Mouse (Mus musculus) c-Kit-positive CD71-positive TER-119-negative erythroid progenitor cells, embryonic 14.5 days (primary cell): Measurements from ENCODE around the gene Ccdc13.

Experiments
- DNase-seq: peaks from one replicate; pipeline ENCODE4 v3.0.0-alpha.2; 2013; ENCODE audit warnings: low read depth

Ccdc13 gene

GRCm38 (mm10) chr9:121846526-121847118 is 7.4 kb upstream of the Ccdc13 start:
- DNase-seq = no peak

GRCm38 (mm10) chr9:121842914-121843313 is 3.7 kb upstream of the Ccdc13 start:
- no peak for DNase-seq

- DNase-seq = no peak
Measured at GRCm38 (mm10) chr9:121839622-121839965, 333 bp upstream of the Ccdc13 start.

GRCm38 (mm10) chr9:121838008-121838407 is 1.3 kb downstream of the Ccdc13 start:
- DNase-seq = no peak

GRCm38 (mm10) chr9:121833825-121834224 is 5.4 kb downstream of the Ccdc13 start:
- DNase-seq = no peak

GRCm38 (mm10) chr9:121830956-121831293 is 8.3 kb downstream of the Ccdc13 start:
- DNase-seq = peak; percentile 51

- DNase-seq = no peak
Measured at GRCm38 (mm10) chr9:121830243-121830955, 8.9 kb downstream of the Ccdc13 start.

- DNase-seq = no peak
Measured at GRCm38 (mm10) chr9:121829270-121829992, 9.8 kb downstream of the Ccdc13 start.

GRCm38 (mm10) chr9:121828314-121828713 is 10.9 kb downstream of the Ccdc13 start:
- DNase-seq = no peak

- no peak for DNase-seq
Measured at GRCm38 (mm10) chr9:121826356-121826755, 12.9 kb downstream of the Ccdc13 start.

- DNase-seq = no peak
Measured at GRCm38 (mm10) chr9:121823991-121824390, 15.3 kb downstream of the Ccdc13 start.

GRCm38 (mm10) chr9:121823051-121823450 is 16.2 kb downstream of the Ccdc13 start:
- DNase-seq = no peak

- no peak for DNase-seq
Measured at GRCm38 (mm10) chr9:121822585-121822991, 16.7 kb downstream of the Ccdc13 start.

GRCm38 (mm10) chr9:121820765-121821164 is 18.5 kb downstream of the Ccdc13 start:
- no peak for DNase-seq

- no peak for DNase-seq
Measured at GRCm38 (mm10) chr9:121819771-121820471, 19.3 kb downstream of the Ccdc13 start.

- no peak for DNase-seq
Measured at GRCm38 (mm10) chr9:121819073-121819770, 20.0 kb downstream of the Ccdc13 start.

- no peak for DNase-seq
Measured at GRCm38 (mm10) chr9:121815183-121815582, 24.1 kb downstream of the Ccdc13 start.

GRCm38 (mm10) chr9:121810081-121810821 is 29.0 kb downstream of the Ccdc13 start:
- no peak for DNase-seq

GRCm38 (mm10) chr9:121808511-121808910 is 30.8 kb downstream of the Ccdc13 start:
- DNase-seq = no peak

GRCm38 (mm10) chr9:121807947-121808346 is 31.3 kb downstream of the Ccdc13 start:
- no peak for DNase-seq

GRCm38 (mm10) chr9:121807546-121807945 is 31.7 kb downstream of the Ccdc13 start:
- no peak for DNase-seq
